Mouse (Mus musculus): ENCODE measurements around the gene Gatb. TPM values are rescaled to one million over a fixed set of nuclear protein-coding genes. Genes with fewer than 3 reads are reported as not detected.

Gatb gene
- total RNA-seq, 2 experiments from 2014 or later = 43.5 to 45.2 TPM

GRCm38 (mm10) chr3:85649176-85649575 lies 75.3 kb downstream of the Gatb start:
- intact Hi-C loops (cut with DNase I) = no loop called here

GRCm38 (mm10) chr3:85652727-85653665 lies 79.1 kb downstream of the Gatb start:
- no peak for DNase-seq
- intact Hi-C loops (cut with DNase I) = no loop called here

More at GRCm38 (mm10) chr3:85649176-85649575, 75.3 kb downstream of the Gatb start:
- no peak for DNase-seq

GRCm38 (mm10) chr3:85655538-85655937 lies 81.6 kb downstream of the Gatb start:
- no peak for DNase-seq
- intact Hi-C loops (cut with DNase I) = no loop called here

- intact Hi-C loops (cut with DNase I) = no loop called here
- DNase-seq = no peak
These were observed 85.8 kb downstream of the Gatb start for GRCm38 (mm10) chr3:85659681-85660080.

GRCm38 (mm10) chr3:85661926-85662813 lies 88.3 kb downstream of the Gatb start:
- intact Hi-C loops (cut with DNase I) = no loop called here
- no peak for DNase-seq

GRCm38 (mm10) chr3:85663826-85664225 lies 89.9 kb downstream of the Gatb start:
- intact Hi-C loops (cut with DNase I) = no loop called here
- no peak for DNase-seq

GRCm38 (mm10) chr3:85664591-85665171 lies 90.8 kb downstream of the Gatb start:
- intact Hi-C loops (cut with DNase I) = no loop called here

GRCm38 (mm10) chr3:85666166-85666565 lies 92.2 kb downstream of the Gatb start:
- DNase-seq = no peak
- intact Hi-C loops (cut with DNase I) = no loop called here

More at GRCm38 (mm10) chr3:85664591-85665171, 90.8 kb downstream of the Gatb start:
- no peak for DNase-seq

GRCm38 (mm10) chr3:85666736-85667135 lies 92.8 kb downstream of the Gatb start:
- no peak for DNase-seq
- intact Hi-C loops (cut with DNase I) = no loop called here

- intact Hi-C loops (cut with DNase I) = no loop called here
- DNase-seq = no peak
These were observed 93.8 kb downstream of the Gatb start for GRCm38 (mm10) chr3:85667683-85668082.

- intact Hi-C loops (cut with DNase I) = no loop called here
- DNase-seq = no peak
These were observed 95.9 kb downstream of the Gatb start for GRCm38 (mm10) chr3:85669844-85670243.

GRCm38 (mm10) chr3:85677133-85677532 lies 103.2 kb downstream of the Gatb start:
- DNase-seq = no peak
- intact Hi-C loops (cut with DNase I) = no loop called here

- intact Hi-C loops (cut with DNase I) = no loop called here
- no peak for DNase-seq
These were observed 104.0 kb downstream of the Gatb start for GRCm38 (mm10) chr3:85677952-85678351.

- intact Hi-C loops (cut with DNase I) = no loop called here
- no peak for DNase-seq
These were observed 105.5 kb downstream of the Gatb start for GRCm38 (mm10) chr3:85679312-85679933.

- intact Hi-C loops (cut with DNase I) = no loop called here
These were observed 106.0 kb downstream of the Gatb start for GRCm38 (mm10) chr3:85679960-85680359.

GRCm38 (mm10) chr3:85681136-85681535 lies 107.2 kb downstream of the Gatb start:
- intact Hi-C loops (cut with DNase I) = no loop called here
- DNase-seq = no peak

More at GRCm38 (mm10) chr3:85679960-85680359, 106.0 kb downstream of the Gatb start:
- DNase-seq = no peak

- intact Hi-C loops (cut with DNase I) = no loop called here
These were observed 109.7 kb downstream of the Gatb start for GRCm38 (mm10) chr3:85683618-85684017.

GRCm38 (mm10) chr3:85685271-85685670 lies 111.4 kb downstream of the Gatb start:
- no peak for DNase-seq

More at GRCm38 (mm10) chr3:85683618-85684017, 109.7 kb downstream of the Gatb start:
- no peak for DNase-seq

GRCm38 (mm10) chr3:85688341-85688740 lies 114.4 kb downstream of the Gatb start:
- intact Hi-C loops (cut with DNase I) = no loop called here
- DNase-seq = no peak

More at GRCm38 (mm10) chr3:85685271-85685670, 111.4 kb downstream of the Gatb start:
- intact Hi-C loops (cut with DNase I) = no loop called here

- intact Hi-C loops (cut with DNase I) = no loop called here
- no peak for DNase-seq
These were observed 117.2 kb downstream of the Gatb start for GRCm38 (mm10) chr3:85691134-85691533.

Measured in heart, postnatal 36 days (tissue).